Mouse (Mus musculus): ENCODE measurements around the gene Scn8a.
A peak's percentile ranks its signal among the peaks of the same experiment; 100 is the strongest.

Gene Scn8a

DNA sequence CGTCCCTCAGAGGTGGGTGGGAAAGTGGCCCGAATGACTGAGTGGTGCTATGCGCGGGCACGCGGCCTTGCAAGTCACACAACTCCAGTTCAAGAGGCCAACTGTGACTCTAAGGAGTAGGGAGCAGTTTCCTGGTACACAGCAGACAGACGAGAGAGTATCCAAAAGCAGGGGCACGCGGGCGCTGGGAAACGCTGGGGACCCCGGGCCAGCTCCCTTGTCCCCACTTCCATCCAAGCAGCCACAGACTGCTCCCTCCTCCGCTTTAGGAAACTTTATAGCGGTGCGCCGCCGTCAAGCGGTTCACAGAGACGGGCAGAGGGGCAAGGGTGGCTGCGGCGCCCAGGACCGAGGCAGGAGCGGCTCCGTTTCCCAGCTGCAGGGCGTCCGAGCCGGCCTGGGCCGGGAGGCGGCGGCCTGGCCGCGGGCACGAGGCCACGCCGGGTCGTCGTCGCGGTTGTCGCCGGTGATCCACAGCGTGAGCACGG is 176.4 kb downstream of the Scn8a start:
- no peak for DNase-seq

GRCm38 (mm10) chr15:101046527-101047193 is 177.0 kb downstream of the Scn8a start:
- DNase-seq, result peak; percentile 41

DNA sequence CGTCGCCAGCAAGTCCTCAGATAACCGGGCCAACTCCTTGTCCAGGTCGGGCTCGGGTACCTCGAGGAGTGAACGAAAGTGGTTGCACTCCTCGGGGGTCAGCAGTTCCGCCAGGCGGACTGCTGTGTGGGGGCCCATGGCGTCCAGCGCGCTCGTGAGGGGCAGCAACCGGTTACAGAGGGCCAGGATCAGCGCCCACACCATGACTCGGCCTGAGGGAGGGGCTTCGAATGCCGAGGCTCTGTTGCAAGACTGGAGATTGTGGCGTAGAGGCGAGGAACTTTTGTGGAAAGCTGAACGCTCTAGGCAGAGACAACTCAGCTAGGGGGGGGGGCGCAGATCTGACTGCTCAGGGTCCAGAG is 177.5 kb downstream of the Scn8a start, which contains the start of gene Gm47841:
Gene Gm47841, minus strand, starts transcription at position 204 of the 362 bp plus-strand sequence.
- DNase-seq, result no peak

GRCm38 (mm10) chr15:101048338-101048896 is 178.8 kb downstream of the Scn8a start:
- no peak for DNase-seq

DNA sequence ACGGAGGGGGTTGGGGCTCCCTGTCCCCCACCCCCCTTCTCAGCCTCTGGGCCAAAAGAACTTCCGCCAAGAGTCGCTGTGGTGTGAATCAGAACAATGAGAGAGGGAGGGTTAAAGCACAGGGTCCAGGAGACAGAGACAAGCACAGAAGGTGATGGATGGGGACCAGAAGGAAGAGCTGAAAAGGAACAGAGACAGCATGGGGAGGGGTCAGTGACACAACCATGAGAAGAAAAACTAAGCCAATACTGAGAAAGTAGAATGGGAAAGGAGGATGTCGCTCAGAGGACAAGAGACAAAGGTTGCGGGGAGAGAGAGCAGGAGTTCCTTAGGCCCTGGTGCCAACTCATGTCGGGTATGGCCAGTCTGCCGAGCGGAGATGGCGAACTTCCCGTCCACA is 182.2 kb downstream of the Scn8a start:
- DNase-seq, result no peak

DNA sequence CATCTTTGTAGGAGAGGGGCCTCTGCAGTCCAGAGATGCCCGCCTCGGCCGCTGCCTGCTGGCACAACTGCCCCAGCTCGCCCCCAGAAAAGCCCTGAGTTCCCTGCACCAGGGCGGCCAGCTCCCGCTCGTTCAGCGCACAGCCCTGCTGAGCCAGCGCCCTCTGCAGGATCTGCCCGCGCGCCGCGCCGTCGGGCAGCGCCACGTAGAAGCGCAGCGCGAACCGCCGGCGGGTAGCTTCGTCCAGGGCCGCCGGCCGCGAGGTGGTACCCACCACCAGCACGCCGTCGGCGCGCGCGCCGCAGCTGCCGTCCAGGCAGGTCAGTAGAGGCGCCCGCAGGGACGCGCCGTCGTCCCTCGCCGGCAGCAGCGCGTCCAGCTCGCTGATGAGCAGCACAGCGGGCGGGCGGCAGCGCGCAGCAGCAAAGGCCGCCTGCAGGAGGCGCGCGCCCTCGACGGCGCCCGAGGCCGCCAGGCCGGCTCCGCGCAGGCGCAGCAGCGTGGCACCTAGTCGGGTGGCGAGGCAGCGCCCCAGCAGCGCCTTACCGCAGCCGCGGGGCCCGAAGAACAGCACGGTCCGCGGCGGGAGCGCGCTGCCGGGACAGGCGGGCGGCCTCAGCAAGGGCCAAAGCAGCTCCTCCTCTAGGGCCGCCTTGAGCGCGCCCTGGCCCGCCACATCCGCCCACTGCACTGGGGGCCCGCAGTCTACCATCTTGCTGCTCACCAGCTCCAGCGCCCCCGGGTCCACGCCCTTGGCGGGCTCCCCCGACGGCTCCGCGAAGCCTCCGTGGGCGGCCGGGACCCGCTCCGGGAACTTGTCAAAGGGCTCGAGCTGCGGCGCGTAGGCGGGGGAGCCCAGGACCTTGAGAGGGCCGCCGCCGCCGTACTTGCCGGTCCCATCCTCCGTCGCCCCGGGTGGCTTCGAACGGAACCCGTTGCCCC is 183.2 kb downstream of the Scn8a start:
- no peak for DNase-seq

DNA sequence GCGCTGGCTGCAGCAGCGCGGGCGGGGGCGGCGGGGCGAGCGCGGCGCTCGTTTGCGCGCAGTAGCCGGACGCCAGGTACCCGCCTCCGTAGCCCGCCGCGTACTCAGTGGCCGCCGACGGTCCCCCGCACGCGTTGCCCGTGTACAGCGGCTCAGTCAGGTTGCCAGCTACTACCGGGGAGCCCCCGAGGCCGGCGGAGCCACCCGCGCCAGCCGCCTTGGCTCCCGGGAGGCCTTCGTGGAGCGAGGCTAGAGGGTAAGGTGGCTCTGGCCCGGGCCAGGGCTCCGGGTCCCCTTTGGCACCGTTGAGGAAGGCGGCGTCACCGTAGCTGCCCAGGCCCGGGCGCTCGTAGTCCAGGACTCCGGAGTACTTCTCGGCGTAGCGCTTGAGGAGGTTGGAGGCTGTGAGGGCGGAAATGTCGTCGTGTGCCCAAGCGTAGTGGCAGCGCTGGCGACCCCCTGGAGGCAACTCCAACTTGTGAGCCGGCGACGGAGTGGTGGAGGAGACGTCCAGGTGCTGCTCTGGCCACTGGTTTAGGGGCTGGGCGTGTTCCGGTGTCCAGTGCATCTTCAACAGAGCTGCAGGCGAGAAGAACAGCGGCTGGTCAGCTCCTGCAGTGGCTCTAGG is 184.3 kb downstream of the Scn8a start:
- DNase-seq, result no peak

DNA sequence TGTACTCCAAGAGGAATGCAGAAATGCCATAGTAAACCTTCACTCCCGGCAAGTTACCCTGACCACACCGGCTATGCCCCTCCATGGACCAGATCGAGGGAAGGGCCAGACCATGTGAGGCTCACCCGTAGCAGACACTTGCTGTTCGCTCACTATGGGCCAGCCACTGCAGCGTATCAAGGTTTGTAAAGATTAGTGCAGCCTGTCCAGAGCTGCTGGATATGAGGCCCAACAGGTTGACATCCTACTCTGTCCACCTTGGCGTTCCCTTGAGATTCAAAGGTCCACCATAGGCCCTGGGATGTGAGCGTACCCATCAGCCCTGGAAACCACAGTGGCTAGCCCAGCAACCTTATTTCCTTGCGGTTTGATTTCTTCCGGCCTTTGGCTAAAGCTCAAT is 184.9 kb downstream of the Scn8a start:
- no peak for DNase-seq

DNA sequence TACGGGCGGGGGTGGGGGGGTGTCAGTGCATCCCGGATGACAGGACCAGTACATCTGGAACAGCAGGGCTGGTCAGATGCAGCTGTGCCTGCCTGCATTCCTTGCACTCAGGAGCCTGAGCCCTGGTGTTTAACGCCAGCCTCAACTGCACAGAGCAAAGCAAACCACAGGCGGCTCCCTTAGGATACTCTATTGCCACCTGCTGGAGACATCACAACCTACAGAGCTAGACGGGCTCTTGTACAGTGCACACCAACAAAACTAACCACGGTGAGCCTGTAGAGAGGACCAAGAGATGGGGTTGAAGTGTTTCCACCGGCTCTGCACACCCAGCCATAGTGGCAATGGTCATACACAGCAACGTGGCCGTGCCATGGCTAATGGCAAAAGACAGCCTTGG is 186.6 kb downstream of the Scn8a start:
- DNase-seq, result peak; percentile 62

- no peak for DNase-seq
Measured at GRCm38 (mm10) chr15:101059570-101060279, 190.1 kb downstream of the Scn8a start.

- no peak for DNase-seq
Measured at GRCm38 (mm10) chr15:101060280-101060852, 190.7 kb downstream of the Scn8a start.

DNA sequence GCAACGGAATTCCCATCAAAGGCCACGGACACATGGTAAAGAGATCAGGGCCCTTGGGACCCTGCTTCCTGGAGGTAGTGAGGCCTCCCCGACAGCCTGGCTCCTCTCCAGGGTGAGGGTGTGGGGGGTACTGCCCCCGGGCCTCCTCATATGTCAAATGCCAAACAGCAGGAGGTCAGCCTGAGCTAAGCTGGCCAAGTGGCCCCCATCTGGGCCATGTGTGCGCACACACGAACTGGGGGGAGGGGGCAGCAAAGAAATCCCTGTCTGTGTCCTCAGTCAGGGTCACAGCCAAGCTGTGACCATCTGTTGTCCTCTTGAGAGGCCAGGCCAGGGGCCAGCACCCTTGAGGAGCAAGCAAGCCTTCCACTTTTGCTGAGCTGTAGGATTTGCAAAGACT is 195.4 kb downstream of the Scn8a start:
- DNase-seq, result no peak

DNA sequence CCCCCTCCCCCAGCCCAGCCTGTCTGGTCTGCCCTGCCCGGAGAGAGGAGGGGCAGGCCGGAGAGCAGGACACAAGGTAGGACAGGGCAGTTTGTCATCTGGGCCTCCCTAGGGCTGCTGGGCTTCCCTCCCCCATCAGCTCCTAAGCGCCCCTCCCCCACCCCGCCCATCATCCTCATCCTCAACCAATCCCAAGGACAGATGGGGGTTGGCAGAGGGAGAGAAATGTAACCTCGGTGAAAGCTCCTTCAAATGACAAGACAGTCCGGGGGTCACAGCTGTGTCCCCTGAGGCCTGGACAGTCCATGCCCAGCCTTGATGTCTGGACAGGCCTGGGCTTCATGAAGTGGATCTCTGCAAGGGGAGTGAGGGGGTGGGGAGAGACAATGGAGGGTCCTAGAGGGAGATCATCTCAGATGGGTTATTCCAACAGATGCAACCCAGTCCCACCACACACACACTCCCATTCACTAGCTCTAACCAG is 196.7 kb downstream of the Scn8a start:
- no peak for DNase-seq

DNA sequence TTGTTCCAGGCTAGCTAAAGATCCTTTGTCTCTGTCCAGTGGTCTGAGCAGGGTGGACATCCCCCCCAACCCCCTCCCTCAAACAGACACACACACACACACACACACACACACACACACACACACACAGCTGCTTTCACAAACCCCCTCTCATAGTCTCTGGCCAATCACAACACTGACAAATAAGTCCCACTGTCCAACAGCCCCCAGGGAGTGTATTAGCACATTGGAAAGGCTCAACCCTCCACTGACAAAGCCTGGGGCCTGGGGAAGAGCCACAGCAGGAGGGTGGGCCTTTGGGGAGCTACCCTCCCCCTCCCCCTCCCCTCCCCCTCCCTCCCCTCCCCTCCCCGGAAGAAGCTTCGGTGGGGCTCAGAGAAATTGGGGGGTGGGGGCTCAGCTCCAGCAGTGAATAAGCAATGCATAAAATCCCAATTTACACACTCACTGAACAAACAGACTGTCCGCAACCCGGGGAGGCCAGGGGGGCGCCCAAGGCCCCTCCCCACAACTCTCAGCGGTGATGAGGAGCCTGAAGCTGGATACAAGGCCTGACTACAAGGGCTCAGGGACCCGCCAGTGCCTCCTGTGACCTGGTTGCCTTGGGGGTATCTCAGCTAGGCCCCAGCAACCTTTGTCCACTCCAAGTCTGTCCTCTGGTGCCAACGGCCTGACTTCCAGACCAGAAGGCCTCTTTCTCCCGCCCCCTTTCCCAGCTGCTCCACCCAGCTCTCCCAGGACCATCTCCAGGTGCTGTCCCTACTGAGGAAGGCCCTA is 197.4 kb downstream of the Scn8a start:
- DNase-seq, result no peak

GRCm38 (mm10) chr15:101068029-101068428 is 198.4 kb downstream of the Scn8a start:
- no peak for DNase-seq

GRCm38 (mm10) chr15:101068671-101069070 is 199.0 kb downstream of the Scn8a start:
- no peak for DNase-seq

DNA sequence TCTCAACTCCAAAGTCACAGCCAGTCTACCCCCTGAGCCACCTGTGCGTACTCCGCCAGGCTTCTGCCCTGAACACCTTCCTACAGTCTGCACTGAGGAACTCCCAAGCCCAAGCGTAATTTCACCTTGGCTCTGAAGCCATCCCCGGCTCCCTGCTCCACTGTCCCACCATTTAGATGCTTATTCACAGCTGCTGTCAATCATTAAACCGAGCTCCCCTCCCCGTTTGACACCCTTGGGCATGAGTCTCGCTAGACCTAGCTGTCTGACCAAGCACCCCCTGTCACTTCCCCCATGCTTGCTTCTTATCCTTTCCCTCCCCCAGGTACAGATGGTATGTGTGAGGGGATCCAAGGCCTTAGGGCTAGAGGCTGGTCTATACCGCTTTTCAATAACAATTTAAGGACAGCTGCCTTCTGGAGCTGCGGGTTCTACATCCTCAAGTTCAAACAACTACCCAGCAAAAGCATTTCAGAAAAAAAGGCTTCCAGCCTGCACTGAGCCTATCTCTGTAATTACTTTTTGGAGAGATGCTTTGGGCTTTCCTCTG is 200.1 kb downstream of the Scn8a start:
- DNase-seq, result no peak

- DNase-seq, result no peak
Measured at GRCm38 (mm10) chr15:101070762-101071161, 201.1 kb downstream of the Scn8a start.

DNA sequence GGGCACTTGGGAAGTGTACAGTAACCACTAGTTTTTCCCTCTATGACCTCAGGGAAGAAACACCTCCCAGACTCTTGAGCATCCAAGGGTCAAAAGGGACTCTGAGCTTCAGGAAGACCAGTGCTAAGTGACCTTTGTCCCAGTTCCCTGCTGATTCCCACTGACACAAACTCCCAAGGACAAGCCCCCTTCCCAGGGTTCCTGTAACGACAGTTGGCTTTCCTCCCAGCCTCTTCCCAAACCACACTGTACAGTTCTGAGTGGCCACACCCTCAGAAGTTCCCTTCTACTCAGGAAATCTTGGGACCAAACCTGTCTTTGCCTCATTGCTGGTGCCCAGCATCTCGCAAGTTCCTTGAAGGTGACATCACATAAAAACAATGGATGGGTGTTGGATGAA is 203.1 kb downstream of the Scn8a start:
- DNase-seq, result no peak

DNA sequence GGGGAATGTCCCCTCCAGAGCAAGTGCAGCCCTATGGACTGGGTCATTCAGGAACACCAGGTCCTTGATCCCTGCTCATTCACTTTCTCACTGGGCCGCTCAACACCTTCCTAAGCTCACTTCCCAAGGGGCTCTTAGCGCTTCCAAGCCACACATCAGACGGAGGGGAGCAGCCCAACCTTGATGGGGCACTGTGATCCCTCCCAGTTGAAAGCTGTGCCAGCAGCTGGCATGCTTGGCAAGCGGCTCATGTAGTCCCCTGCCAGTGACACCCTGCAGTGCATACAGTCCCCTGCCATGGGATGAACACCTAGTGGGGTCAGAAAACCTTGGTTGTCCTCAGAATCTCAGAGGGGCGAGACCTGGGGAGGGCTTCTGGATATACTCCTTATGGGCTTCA is 204.4 kb downstream of the Scn8a start:
- peak; percentile 16 for DNase-seq

DNA sequence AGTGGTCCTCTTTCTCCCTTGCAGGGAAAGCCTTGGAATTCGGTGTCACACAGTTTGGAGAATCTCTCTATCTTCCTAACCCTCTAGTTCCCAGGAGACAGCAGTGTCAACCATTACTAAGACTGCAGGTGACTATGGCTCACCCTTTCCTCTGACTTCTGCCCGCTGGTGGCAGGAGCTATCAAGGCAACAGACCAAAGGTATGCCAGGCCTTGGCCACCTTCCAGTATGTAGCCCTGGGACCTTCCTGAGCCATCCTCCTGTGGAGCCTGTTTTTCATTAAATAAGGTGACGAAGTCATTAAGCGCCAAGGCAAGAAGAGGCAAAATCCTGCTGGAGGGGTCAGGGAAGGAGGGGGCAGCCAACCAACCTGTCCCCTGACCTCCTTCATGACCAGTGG is 205.5 kb downstream of the Scn8a start:
- no peak for DNase-seq
